Mouse (Mus musculus) embryo, embryonic 11.5 days (tissue): ENCODE results near the gene Cd8b1.

Source experiments
- DNase-seq: peaks from one replicate; pipeline ENCODE4 v3.0.0-alpha.2; 2012; ENCODE audit warnings: low read depth, low spot score

The Cd8b1 gene

GRCm38 (mm10) chr6:71351201-71351600 is 28.6 kb downstream of the Cd8b1 start:
- no peak for DNase-seq

- DNase-seq = no peak
These were observed 29.6 kb downstream of the Cd8b1 start for GRCm38 (mm10) chr6:71352201-71352600.

GRCm38 (mm10) chr6:71352866-71353427 is 30.4 kb downstream of the Cd8b1 start:
- DNase-seq = no peak

- no peak for DNase-seq
These were observed 31.1 kb downstream of the Cd8b1 start for GRCm38 (mm10) chr6:71353722-71354121.

GRCm38 (mm10) chr6:71357493-71357892 is 34.9 kb downstream of the Cd8b1 start:
- DNase-seq = no peak

GRCm38 (mm10) chr6:71360221-71360620 is 37.6 kb downstream of the Cd8b1 start:
- DNase-seq = no peak

- DNase-seq = no peak
These were observed 38.2 kb downstream of the Cd8b1 start for GRCm38 (mm10) chr6:71360751-71361150.

GRCm38 (mm10) chr6:71361156-71361670 is 38.6 kb downstream of the Cd8b1 start:
- DNase-seq = no peak

- no peak for DNase-seq
These were observed 41.4 kb downstream of the Cd8b1 start for GRCm38 (mm10) chr6:71363995-71364394.

GRCm38 (mm10) chr6:71369416-71369815 is 46.8 kb downstream of the Cd8b1 start:
- DNase-seq = no peak

- DNase-seq = no peak
These were observed 48.6 kb downstream of the Cd8b1 start for GRCm38 (mm10) chr6:71371085-71371605.

- DNase-seq = no peak
These were observed 49.6 kb downstream of the Cd8b1 start for GRCm38 (mm10) chr6:71372041-71372720.

- DNase-seq = no peak
These were observed 50.7 kb downstream of the Cd8b1 start, which contains the start of gene Cd8a for GRCm38 (mm10) chr6:71373249-71373775. Gene Cd8a, plus strand, starts transcription at chr6:71373427.

GRCm38 (mm10) chr6:71374311-71374829 is 51.8 kb downstream of the Cd8b1 start:
- DNase-seq = no peak

GRCm38 (mm10) chr6:71374921-71375320 is 52.3 kb downstream of the Cd8b1 start:
- no peak for DNase-seq

GRCm38 (mm10) chr6:71376711-71377110 is 54.1 kb downstream of the Cd8b1 start:
- no peak for DNase-seq

- DNase-seq = no peak
These were observed 59.1 kb downstream of the Cd8b1 start for GRCm38 (mm10) chr6:71381654-71382053.
